Mouse (Mus musculus) midbrain, embryonic 14.5 days (tissue): ENCODE results near the gene Ms4a4d. TPM values are rescaled to one million over a fixed set of nuclear protein-coding genes. Genes with fewer than 3 reads are reported as not detected.
"Not testable (repeated sequence)": the region's sequence is repeated elsewhere in the genome, so short reads cannot be mapped to it uniquely, and the experiment has no call there.

ENCODE experiments used
- ATAC-seq: fragments of 200-750 bp; cut with Nextera tagmentation; 2 replicates; pipeline ENCODE4 v1.8.0; 2017; ENCODE audit warnings: moderate number of reproducible peaks, moderate library complexity; ENCODE audit not compliant: low FRiP score, low TSS enrichment
- DNase-seq: peaks from one replicate; pipeline ENCODE4 v3.0.0-alpha.2; 2015
- H3K27ac ChIP-seq: fragments of 300-500 bp; sonication (generic); replicated peaks from 2 replicates; pipeline ENCODE4 v1.5.1; 2014; ENCODE audit warnings: mild to moderate bottlenecking, low read depth, low read length, moderate library complexity
- H3K27me3 ChIP-seq: fragments of 300-500 bp; sonication (generic); 2 replicates; pipeline ENCODE4 v1.6.1; 2014; ENCODE audit warnings: low read length, control low read depth, mixed read lengths; ENCODE audit not compliant: control insufficient read depth, insufficient read depth
- H3K36me3 ChIP-seq: fragments of 300-500 bp; sonication (generic); 2 replicates; pipeline ENCODE4 v1.6.1; 2014; ENCODE audit warnings: low read length, control low read depth; ENCODE audit not compliant: control insufficient read depth, insufficient read depth
- H3K4me1 ChIP-seq: fragments of 300-500 bp; sonication (generic); 2 replicates; pipeline ENCODE4 v1.6.1; 2014; ENCODE audit warnings: mild to moderate bottlenecking, antibody characterized with exemption, low read length, control low read depth; ENCODE audit not compliant: control insufficient read depth, insufficient read depth
- H3K4me2 ChIP-seq: fragments of 300-500 bp; sonication (generic); 2 replicates; pipeline ENCODE4 v1.6.1; 2014; ENCODE audit warnings: mild to moderate bottlenecking, low read length, moderate library complexity
- H3K4me3 ChIP-seq: fragments of 300-500 bp; sonication (generic); replicated peaks from 2 replicates; pipeline ENCODE4 v1.5.1; 2014; ENCODE audit warnings: low read depth, low read length
- H3K9ac ChIP-seq: fragments of 300-500 bp; sonication (generic); replicated peaks from 2 replicates; pipeline ENCODE4 v1.6.1; 2014; ENCODE audit warnings: mild to moderate bottlenecking, low read length, moderate library complexity
- H3K9me3 ChIP-seq: fragments of 300-500 bp; sonication (generic); 2 replicates; pipeline ENCODE4 v1.6.1; 2016; ENCODE audit warnings: low read length, control low read depth, mixed read lengths; ENCODE audit not compliant: control insufficient read depth
- WGBS: fragments of 180-500 bp; shearing (Covaris S2); extraction: QIAGEN DNeasy Blood & Tissue Kit; methylation state at CpG from one replicate; pipeline ENCODE4 v1.1.7; 2014; 5-methylcytosine and 5-hydroxymethylcytosine counted together
- polyA plus RNA-seq: library from polyadenylated mRNA; unstranded; fragments of >200 nt; fragmentation: Nextera tagmentation; extraction: Ambion mirVana; gene quantifications from 2 replicates; pipeline ENCODE4 v1.2.1, GENCODE M21; 2014

Gene Ms4a4d
- polyA plus RNA-seq, 1 experiment from 2014 or later: not detected

DNA sequence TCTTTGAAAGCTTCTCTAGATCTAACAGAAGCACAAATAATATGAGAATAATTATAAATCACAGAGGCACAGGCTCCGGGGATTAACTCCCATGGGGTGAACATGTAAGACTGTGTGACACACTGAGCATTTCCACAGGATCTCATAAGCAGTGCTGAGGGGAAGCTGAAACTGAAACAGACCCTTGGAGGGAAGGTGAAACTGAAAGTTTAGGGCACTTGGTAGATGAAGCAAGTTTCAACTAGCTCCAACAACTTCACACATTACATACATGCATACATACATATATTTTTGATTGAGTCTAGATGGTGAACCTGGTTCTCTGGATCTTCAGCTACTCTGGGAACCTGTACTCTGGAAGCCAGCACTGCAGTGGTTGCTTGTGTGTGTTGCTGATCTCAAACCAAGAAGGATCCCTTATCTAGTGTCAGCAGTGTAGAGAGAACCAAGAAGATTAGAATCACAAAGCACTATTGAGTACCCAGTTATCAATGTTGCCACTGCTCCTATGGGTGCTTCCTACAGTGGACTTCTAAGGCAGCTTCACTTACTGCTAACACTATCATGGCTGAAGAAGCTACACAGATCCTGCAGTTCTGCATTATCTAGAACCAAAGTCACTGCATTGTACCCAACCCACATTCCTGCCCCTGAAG, 3.7 kb downstream of the Ms4a4d start:
- WGBS: 89% methylated on average over 1 of the region's 1 CpGs
- not testable (repeated sequence) for H3K36me3 ChIP-seq, H3K27me3 ChIP-seq, H3K9ac ChIP-seq, H3K4me3 ChIP-seq, H3K4me1 ChIP-seq, ATAC-seq, H3K4me2 ChIP-seq, H3K27ac ChIP-seq, H3K9me3 ChIP-seq, DNase-seq

DNA sequence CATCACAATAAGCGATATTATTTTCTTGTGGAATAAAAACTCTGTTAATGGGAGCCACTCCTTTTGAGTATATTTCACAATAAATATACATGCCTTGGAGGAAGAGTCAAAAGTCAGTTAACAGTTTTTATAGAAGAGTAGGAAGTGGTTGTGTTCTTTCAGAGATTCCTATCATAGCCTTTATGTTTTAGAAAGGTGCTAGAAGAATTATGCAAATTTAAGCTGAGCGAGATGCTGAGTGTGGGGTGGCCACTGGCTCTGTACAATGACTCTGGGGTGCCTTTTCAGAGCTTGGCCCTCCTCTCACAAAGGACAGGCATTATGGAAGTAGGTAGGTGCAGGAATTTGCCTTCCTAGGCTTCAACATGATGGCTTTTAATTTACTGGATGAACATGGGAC, 7.8 kb downstream of the Ms4a4d start:
- H3K4me3 ChIP-seq, DNase-seq, H3K9me3 ChIP-seq, H3K4me2 ChIP-seq, H3K4me1 ChIP-seq, H3K36me3 ChIP-seq, H3K27ac ChIP-seq, ATAC-seq, H3K9ac ChIP-seq, H3K27me3 ChIP-seq: not testable (repeated sequence)
- 83% methylated on average over 2 of the region's 2 CpGs for WGBS

DNA sequence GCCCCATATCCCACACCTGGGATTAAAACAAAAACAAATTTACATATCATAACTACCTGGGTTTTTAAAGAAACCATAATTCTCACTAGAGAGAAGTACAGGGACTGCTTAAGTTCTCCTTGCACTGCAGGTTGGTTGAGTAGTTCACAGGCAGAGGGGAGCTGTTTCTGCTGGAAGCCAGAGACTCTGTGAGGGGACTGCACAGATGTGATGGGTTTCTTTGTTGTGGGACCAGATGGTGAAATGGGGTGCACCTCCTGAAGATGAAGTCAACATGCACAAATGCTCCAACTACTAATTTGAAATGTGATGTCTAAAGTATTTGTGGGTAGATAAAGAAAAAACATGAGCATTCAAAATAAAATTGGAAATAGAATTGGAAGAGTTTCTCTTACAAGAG, 11.3 kb downstream of the Ms4a4d start:
- no peak overlapping the region for H3K4me3 ChIP-seq
- ATAC-seq (no peak), DNase-seq (no peak)
- no peaks in the 10 kb centered on the region for H3K9me3 ChIP-seq
- H3K27me3 ChIP-seq: no peaks in the 10 kb centered on the region
- no peaks in the 10 kb centered on the region for H3K4me1 ChIP-seq
- no peak overlapping the region for H3K9ac ChIP-seq
- H3K36me3 ChIP-seq: no peaks in the 10 kb centered on the region
- H3K27ac ChIP-seq: no peak overlapping the region
- no peak overlapping the region for H3K4me2 ChIP-seq

DNA sequence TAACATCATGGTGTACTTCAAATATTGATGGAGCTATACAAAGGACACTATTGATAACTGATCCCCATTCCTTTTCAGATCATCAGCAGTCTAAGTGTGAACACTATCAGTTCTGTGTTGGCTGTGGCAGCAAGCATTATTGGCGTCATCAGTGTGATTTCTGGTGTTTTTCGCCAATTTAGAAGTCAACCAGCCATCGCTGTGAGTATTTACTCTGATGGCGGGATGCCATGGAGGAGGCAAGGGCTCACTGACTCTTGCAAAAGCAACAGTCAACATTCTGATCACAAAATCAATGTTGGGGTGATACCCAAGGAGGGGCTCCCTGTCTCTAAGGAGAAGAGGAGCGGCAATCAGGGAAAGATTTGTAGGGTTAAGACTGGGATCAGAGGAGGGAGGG, 18.1 kb downstream of the Ms4a4d start:
- Histone ChIP-seq H3K9ac (no peak overlapping the region), H3K27ac (no peak overlapping the region), H3K36me3 (no peaks in the 10 kb centered on the region), H3K4me2 (no peak overlapping the region), H3K4me1 (no peaks in the 10 kb centered on the region), H3K9me3 (no peaks in the 10 kb centered on the region), H3K4me3 (no peak overlapping the region), H3K27me3 (no peaks in the 10 kb centered on the region)
- DNase-seq (no peak), ATAC-seq (no peak)
- 93% methylated on average over 5 of the region's 5 CpGs for WGBS

- H3K9me3 ChIP-seq, ATAC-seq, H3K27ac ChIP-seq, H3K4me2 ChIP-seq, H3K4me1 ChIP-seq, H3K27me3 ChIP-seq, H3K9ac ChIP-seq, H3K4me3 ChIP-seq, H3K36me3 ChIP-seq, DNase-seq: not testable (repeated sequence)
These were observed 23.0 kb downstream of the Ms4a4d start for GRCm38 (mm10) chr19:11559560-11559959.

DNA sequence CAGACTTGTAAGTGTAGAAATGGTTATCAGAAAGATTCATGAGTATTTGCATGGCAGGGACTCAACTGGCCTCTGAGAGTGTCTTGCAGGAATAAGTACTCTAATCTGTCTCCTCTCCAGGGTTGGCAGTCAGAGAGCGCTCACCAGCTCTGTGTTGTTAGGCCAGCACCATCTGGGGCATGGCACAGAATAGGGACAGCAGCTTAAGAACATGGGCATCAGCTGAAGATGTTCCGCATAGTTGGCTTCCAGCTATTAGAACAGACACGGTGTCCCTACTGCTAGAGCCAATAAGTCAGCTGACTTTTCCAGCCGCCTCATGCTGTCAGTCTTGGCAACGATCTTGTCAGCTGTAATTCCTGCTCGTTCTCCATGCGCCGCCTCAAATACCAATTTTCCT, 38.4 kb downstream of the Ms4a4d start:
- WGBS: 80% methylated on average over 8 of the region's 8 CpGs
- DNase-seq: peak; percentile 3
- no peak overlapping the region for H3K4me3 ChIP-seq

GRCm38 (mm10) chr19:11589205-11589604, 52.6 kb downstream of the Ms4a4d start:
- no peaks in the 10 kb centered on the region for H3K36me3 ChIP-seq
- H3K4me2 ChIP-seq: no peak overlapping the region
- DNase-seq (no peak), ATAC-seq (no peak)
- H3K9ac ChIP-seq: no peak overlapping the region
- H3K9me3 ChIP-seq: no peaks in the 10 kb centered on the region
- no peaks in the 10 kb centered on the region for H3K4me1 ChIP-seq
- 74% methylated on average over 4 of the region's 4 CpGs for WGBS
- H3K27me3 ChIP-seq: no peaks in the 10 kb centered on the region
- H3K4me3 ChIP-seq: no peak overlapping the region
- no peak overlapping the region for H3K27ac ChIP-seq

More for the DNA sequence above, 38.4 kb downstream of the Ms4a4d start:
- Histone ChIP-seq H3K27me3 (no peaks in the 10 kb centered on the region), H3K27ac (no peak overlapping the region), H3K9me3 (no peaks in the 10 kb centered on the region), H3K4me2 (no peak overlapping the region), H3K4me1 (no peaks in the 10 kb centered on the region), H3K36me3 (no peaks in the 10 kb centered on the region), H3K9ac (no peak overlapping the region)
- ATAC-seq: no peak

DNA sequence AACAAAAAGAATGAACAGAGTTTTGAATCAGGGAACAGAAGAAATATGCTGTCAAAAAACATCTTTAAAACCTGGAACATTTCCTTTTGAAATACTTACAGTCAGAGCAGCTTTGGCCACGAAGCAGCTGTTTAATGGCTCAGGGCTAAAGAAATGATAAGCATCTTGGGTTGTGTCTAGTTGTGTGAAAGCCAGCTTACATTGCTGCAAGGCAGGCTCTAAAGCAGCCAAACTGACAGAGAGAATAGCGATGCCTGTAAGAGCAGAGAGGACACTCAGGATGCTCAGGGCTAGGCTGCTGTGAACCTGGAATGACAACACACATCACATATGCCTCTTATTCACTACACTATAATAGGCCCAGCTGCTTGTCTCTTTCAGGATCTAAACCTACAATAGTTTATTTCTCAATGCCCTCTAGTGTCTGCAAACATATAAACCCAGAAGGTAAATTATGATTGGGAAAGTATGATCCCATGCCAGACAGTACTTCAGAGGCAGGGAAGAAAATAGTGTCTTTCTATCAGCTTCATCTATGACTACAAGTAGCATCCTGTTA, 53.4 kb downstream of the Ms4a4d start:
- Histone ChIP-seq H3K4me3 (no peak overlapping the region), H3K4me2 (no peak overlapping the region), H3K9ac (no peak overlapping the region), H3K9me3 (no peaks in the 10 kb centered on the region), H3K4me1 (no peaks in the 10 kb centered on the region), H3K27me3 (no peaks in the 10 kb centered on the region), H3K36me3 (no peaks in the 10 kb centered on the region), H3K27ac (no peak overlapping the region)
- WGBS: 77% methylated on average over 2 of the region's 2 CpGs
- ATAC-seq (no peak), DNase-seq (no peak)

GRCm38 (mm10) chr19:11601349-11601748, 64.7 kb downstream of the Ms4a4d start:
- no peak overlapping the region for H3K4me3 ChIP-seq
- no peaks in the 10 kb centered on the region for H3K9me3 ChIP-seq
- H3K4me1 ChIP-seq: no peaks in the 10 kb centered on the region
- WGBS: 91% methylated on average over 3 of the region's 3 CpGs
- ATAC-seq: no peak
- H3K27ac ChIP-seq: no peak overlapping the region
- no peaks in the 10 kb centered on the region for H3K27me3 ChIP-seq
- no peaks in the 10 kb centered on the region for H3K36me3 ChIP-seq
- DNase-seq: no peak
- H3K9ac ChIP-seq: no peak overlapping the region
- H3K4me2 ChIP-seq: no peak overlapping the region
